Mouse (Mus musculus): ENCODE measurements around the gene Cep57l1. TPM values are rescaled to one million over a fixed set of nuclear protein-coding genes. Genes with fewer than 3 reads are reported as not detected.
"Not testable (repeated sequence)": the region's sequence is repeated elsewhere in the genome, so short reads cannot be mapped to it uniquely, and the experiment has no call there.

The Cep57l1 gene
- polyA plus RNA-seq, 1 experiment from 2014 or later = 22.1 TPM

DNA sequence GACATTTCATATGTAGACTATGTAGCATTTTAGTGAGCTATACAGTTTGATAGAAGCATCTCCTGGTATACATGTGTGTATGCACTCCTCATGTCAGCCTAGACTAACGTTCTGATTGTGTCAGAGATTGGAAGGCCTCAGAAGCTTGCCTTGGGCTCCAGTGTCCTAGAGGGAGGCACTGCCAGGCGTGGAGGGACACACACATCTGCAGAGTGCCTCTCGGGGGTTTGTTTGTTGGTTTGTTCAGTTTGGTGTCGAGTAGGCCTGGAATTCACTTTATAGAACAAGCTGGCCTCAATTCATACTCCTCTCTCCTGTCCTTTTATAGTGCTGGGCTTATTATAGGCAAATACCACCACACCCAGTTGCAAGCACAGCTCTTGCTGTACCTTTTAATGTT lies 16.3 kb upstream of the Cep57l1 start:
- no peaks in the 10 kb centered on the region for H3K27me3 ChIP-seq (replicated peaks)
- no peaks in the 10 kb centered on the region for H3K4me1 ChIP-seq
- no peak for ATAC-seq (ENCODE audit: insufficient read depth, low FRiP score, low read depth)
- no peaks in the 10 kb centered on the region for H3K36me3 ChIP-seq
- no peak overlapping the region for H3K4me3 ChIP-seq (replicated peaks)
- H3K4me2 ChIP-seq = no peak overlapping the region
- 84% methylated on average over 4 of the region's 4 CpGs for WGBS
- H3K27ac ChIP-seq = no peak overlapping the region
- H3K9me3 ChIP-seq = no peaks in the 10 kb centered on the region
- no peak overlapping the region for H3K9ac ChIP-seq

DNA sequence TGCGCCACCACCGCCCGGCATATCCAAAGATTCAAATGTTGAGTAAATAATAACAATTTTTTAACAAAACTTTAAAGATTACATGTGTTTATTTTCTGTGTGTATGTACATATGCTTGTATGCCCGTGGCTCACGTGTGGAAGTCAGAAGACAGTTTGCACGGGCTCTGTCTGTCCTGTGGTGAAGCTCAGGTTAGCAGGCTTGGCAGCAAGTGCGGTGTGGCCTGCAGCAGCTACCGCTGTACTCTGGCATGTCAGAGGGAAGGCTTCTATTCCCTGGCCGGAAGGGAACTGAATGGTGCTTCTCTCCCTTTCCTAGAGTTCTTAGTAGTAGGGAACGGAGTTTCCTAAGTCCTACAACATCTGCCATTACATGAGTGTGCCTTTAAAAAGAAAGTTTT lies 15.4 kb upstream of the Cep57l1 start:
- no peaks in the 10 kb centered on the region for H3K4me1 ChIP-seq
- no peak overlapping the region for H3K9ac ChIP-seq
- H3K4me3 ChIP-seq (replicated peaks) = no peak overlapping the region
- H3K9me3 ChIP-seq = no peaks in the 10 kb centered on the region
- no peak overlapping the region for H3K27ac ChIP-seq
- no peak for ATAC-seq (ENCODE audit: insufficient read depth, low FRiP score, low read depth)
- no peak overlapping the region for H3K4me2 ChIP-seq
- 85% methylated on average over 10 of the region's 10 CpGs for WGBS
- H3K36me3 ChIP-seq = no peaks in the 10 kb centered on the region
- no peaks in the 10 kb centered on the region for H3K27me3 ChIP-seq (replicated peaks)

DNA sequence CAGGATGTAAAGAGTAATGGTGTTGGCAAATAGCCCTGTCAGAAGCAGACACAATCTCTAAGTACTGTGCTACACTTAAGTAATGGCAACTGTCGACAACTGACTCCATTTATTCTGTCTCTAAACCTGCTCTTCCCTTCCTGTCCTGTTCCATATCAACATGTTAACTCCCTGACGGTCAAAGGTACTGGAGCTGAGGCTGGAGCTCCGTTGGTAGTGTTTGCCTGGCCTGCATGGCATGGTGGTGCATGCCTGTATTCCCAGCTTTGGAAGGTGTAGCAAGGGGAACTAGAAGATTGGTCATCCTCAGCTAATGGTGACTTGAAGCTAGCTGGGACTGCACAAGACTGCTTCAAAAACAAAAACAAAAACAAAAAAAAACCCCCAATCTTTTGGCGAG lies 14.2 kb upstream of the Cep57l1 start:
- H3K9ac ChIP-seq = no peak overlapping the region
- no peaks in the 10 kb centered on the region for H3K4me1 ChIP-seq
- H3K4me3 ChIP-seq (replicated peaks) = no peak overlapping the region
- no peaks in the 10 kb centered on the region for H3K27me3 ChIP-seq (replicated peaks)
- 58% methylated on average over 4 of the region's 4 CpGs for WGBS
- no peak overlapping the region for H3K27ac ChIP-seq
- no peaks in the 10 kb centered on the region for H3K9me3 ChIP-seq
- ATAC-seq (ENCODE audit: insufficient read depth, low FRiP score, low read depth) = no peak
- no peak overlapping the region for H3K4me2 ChIP-seq
- H3K36me3 ChIP-seq = no peaks in the 10 kb centered on the region

DNA sequence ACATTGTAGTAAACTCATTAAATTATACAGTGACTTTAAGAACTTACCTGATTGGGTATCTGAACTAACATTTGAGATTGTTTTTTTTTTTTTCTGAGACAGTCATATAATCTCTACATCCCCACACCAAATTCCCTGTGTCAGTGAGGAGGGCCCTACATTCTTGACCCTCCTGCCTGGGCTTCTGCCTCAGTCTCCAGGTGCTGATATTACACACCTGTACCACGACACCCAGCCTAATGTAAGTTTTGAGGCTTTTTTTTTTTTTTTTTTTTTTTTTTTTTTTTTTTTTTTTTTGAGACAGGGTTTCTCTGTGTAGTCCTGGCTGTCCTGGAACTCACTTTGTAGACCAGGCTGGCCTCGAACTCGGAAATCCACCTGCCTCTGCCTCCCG lies 13.6 kb upstream of the Cep57l1 start:
- WGBS = 93% methylated on average over 4 of the region's 4 CpGs
- not testable (repeated sequence) for H3K27ac ChIP-seq; H3K4me3 ChIP-seq (replicated peaks); H3K36me3 ChIP-seq; H3K9me3 ChIP-seq; H3K9ac ChIP-seq; H3K4me2 ChIP-seq; H3K4me1 ChIP-seq; H3K27me3 ChIP-seq (replicated peaks); ATAC-seq (ENCODE audit: insufficient read depth, low FRiP score, low read depth)

DNA sequence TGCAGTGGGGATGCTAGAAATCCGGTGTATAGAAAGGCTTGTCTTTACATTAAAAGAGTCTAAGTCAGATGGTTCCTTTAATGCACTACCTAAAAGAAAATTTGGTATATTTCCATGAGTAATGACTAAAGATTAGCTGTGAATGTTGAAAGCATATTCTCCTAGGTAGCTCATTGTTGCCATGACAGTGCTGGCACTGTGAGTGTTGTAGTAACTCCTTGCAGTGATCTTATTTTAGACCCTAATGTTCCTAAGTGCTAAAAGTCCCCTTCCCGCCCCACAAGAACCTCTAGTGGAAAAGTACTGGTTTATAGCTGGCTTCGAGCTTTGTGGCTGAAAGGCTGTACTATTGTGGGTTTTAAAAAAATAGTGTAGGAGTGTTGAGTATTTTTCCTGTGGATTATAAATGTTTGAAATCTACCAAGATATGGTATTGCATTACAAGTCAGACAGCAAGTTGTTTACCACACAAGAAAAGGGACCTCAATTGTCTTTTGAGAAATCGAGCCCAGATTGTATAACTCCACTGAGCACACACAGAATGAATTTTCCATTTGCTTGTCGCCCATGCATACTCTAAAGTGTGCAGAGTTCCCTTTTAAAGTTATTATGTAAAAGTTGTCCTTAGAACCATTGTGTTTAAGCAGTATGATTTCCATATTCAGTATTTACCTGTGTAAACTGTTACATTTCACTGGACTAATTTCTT lies 13.1 kb upstream of the Cep57l1 start:
- Histone ChIP-seq H3K4me1 (no peaks in the 10 kb centered on the region), H3K9me3 (no peaks in the 10 kb centered on the region), H3K9ac (no peak overlapping the region), H3K4me3 (replicated peaks) (no peak overlapping the region), H3K4me2 (no peak overlapping the region), H3K27me3 (replicated peaks) (no peaks in the 10 kb centered on the region), H3K36me3 (no peaks in the 10 kb centered on the region), H3K27ac (no peak overlapping the region)
- WGBS = 76% methylated on average over 5 of the region's 5 CpGs
- ATAC-seq (ENCODE audit: insufficient read depth, low FRiP score, low read depth) = no peak

DNA sequence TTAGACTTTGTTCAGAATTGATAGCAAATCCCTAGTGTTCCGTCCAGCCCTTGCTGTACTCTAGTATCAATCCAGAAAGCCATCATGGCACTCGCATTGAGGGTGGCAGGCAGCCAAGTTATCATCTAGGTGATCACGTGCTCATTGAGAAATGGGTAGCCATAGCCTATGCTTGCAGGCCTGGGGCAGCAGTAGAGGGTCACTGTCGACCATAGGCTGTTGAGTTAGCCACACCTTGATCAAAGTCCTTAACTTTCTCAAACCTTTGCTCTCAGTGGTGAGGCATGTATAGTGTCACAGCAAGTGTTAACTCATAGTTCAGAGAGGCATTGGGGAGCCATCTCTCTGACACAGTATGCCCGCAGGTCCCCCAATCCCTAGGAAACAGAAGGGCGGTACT lies 11.5 kb upstream of the Cep57l1 start:
- Histone ChIP-seq H3K4me3 (replicated peaks) (no peak overlapping the region), H3K27me3 (replicated peaks) (no peaks in the 10 kb centered on the region), H3K9me3 (no peaks in the 10 kb centered on the region), H3K9ac (no peak overlapping the region), H3K4me2 (no peak overlapping the region), H3K4me1 (no peaks in the 10 kb centered on the region), H3K27ac (no peak overlapping the region), H3K36me3 (no peaks in the 10 kb centered on the region)
- 91% methylated on average over 6 of the region's 6 CpGs for WGBS
- no peak for ATAC-seq (ENCODE audit: insufficient read depth, low FRiP score, low read depth)

DNA sequence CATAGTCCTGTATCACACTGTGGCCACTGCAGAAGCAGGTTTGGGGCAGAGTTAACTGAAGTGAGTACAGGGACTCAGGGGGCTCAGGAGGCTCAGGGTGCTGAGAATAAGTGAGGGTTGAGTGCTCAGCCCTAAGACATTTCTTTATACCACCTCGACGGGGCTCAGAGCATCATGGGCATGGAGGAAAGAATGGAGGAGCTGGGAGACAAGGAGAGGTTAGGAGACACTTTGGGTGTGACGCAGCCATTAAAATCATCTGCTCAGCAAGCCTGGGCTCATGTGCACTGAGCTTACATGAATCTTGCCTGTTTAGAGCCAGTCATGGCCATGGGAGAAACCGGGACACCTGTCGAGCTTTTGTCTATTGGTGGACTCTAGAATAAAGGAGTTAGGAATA lies 10.7 kb upstream of the Cep57l1 start:
- no peaks in the 10 kb centered on the region for H3K27me3 ChIP-seq (replicated peaks)
- H3K27ac ChIP-seq = no peak overlapping the region
- no peak overlapping the region for H3K9ac ChIP-seq
- no peak for ATAC-seq (ENCODE audit: insufficient read depth, low FRiP score, low read depth)
- H3K36me3 ChIP-seq = no peaks in the 10 kb centered on the region
- no peaks in the 10 kb centered on the region for H3K9me3 ChIP-seq
- H3K4me1 ChIP-seq = no peaks in the 10 kb centered on the region
- WGBS = 95% methylated on average over 5 of the region's 5 CpGs
- H3K4me2 ChIP-seq = no peak overlapping the region
- no peak overlapping the region for H3K4me3 ChIP-seq (replicated peaks)

DNA sequence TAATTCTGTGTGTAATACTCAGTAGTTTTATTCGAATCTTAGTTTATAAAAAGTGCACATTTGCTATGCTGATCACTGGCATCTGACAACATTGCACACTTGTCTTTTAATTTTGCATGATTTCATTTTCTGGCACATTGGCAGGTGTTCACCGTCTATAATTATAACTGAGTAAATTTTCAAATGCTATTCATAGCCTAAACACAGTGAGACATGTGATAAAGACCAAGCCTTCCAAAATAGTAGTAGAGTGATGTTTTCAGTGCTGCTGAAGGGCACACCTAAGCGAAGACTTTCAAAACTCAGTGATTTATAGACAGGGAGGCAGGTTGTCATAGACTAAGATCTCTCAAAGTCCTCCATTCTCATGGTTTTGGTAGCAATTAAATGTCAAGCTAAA lies 9.6 kb upstream of the Cep57l1 start:
- no peak overlapping the region for H3K4me2 ChIP-seq
- H3K9me3 ChIP-seq = no peaks in the 10 kb centered on the region
- H3K27ac ChIP-seq = no peak overlapping the region
- H3K9ac ChIP-seq = no peak overlapping the region
- no peaks in the 10 kb centered on the region for H3K36me3 ChIP-seq
- ATAC-seq (ENCODE audit: insufficient read depth, low FRiP score, low read depth) = no peak
- no peaks in the 10 kb centered on the region for H3K27me3 ChIP-seq (replicated peaks)
- H3K4me1 ChIP-seq = 0 out of 2 replicates have a peak, but pooled peaks cover under 1% of the 10 kb centered on the region
- WGBS = 68% methylated on average over 3 of the region's 3 CpGs
- H3K4me3 ChIP-seq (replicated peaks) = no peak overlapping the region

DNA sequence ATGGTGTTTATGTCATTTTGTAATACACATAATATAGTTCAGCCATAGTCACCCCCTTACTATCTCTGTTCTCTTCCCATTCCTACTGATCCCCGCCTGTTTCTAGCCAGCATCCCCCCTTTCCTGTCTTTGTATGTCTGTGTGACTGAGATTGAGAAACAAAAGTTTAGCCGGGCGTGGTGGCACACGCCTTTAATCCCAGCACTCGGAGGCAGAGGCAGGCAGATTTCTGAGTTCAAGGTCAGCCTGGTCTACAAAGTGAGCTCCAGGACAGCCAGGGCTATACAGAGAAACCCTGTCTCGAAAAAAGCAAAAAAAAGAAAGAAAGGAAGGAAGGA lies 9.0 kb upstream of the Cep57l1 start:
- H3K9me3 ChIP-seq; H3K4me2 ChIP-seq; H3K9ac ChIP-seq; H3K27me3 ChIP-seq (replicated peaks); ATAC-seq (ENCODE audit: insufficient read depth, low FRiP score, low read depth); H3K4me1 ChIP-seq; H3K4me3 ChIP-seq (replicated peaks); H3K27ac ChIP-seq; H3K36me3 ChIP-seq: not testable (repeated sequence)
- 88% methylated on average over 6 of the region's 6 CpGs for WGBS

DNA sequence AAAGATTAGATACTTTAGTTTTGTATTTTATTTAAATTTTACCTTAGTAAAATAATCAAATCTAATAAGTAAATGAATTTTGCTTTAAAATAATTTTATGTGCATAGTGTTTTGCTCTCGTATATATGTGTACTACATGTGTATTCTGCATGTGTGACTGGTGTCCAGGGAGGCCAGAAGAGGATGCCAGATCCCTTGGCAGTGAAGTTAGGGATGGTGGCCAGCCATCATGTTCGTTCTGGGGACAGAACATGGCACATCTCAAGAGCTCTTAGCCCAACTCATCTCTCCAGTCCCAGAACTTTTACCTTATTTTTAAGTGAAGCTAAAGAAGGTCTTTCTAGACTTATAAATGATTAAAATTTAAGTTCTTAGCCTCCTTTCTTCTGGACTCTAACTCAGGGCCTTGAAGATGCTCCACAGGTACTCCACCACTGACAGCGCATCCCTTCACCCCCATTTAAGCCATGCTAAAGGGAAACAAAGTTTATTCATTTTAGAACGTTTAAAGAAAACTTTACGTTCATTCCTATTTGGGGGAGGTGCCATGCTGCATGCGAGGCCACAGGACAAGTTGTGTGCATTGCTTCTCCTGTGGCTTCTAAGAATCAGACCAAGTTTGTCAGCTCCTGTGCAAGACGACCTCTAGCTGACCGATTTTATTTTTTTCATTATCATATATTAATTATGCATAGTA lies 8.5 kb upstream of the Cep57l1 start:
- peaks cover 5% of the 10 kb centered on the region; the same call in 1 of the 2 replicates for H3K4me1 ChIP-seq
- H3K9me3 ChIP-seq = no peaks in the 10 kb centered on the region
- H3K4me2 ChIP-seq = no peak overlapping the region
- H3K27ac ChIP-seq = no peak overlapping the region
- no peaks in the 10 kb centered on the region for H3K36me3 ChIP-seq
- no peak overlapping the region for H3K9ac ChIP-seq
- no peak overlapping the region for H3K4me3 ChIP-seq (replicated peaks)
- no peaks in the 10 kb centered on the region for H3K27me3 ChIP-seq (replicated peaks)
- ATAC-seq (ENCODE audit: insufficient read depth, low FRiP score, low read depth) = no peak
- WGBS = 87% methylated on average over 8 of the region's 8 CpGs

DNA sequence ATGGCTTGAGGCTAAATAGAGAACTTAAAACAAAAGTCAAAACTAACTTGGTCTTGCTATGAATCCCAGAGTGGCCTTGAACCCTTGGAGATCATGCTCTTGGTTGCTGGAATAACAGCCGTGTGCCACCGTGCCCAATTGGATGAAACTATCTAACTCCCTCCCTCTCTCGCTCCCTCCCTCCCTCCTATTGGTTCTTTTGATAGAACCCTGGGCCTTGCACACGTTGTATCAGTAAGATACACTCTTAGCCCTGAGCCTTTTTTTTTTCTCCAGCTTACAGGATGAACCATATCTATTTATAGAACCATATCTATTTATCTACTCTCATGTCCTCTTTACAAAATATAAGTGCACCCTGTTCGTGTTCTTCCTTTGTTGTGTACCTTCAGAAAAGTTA lies 6.8 kb upstream of the Cep57l1 start:
- no peak overlapping the region for H3K9ac ChIP-seq
- 77% methylated on average over 5 of the region's 5 CpGs for WGBS
- H3K4me2 ChIP-seq = no peak overlapping the region
- ATAC-seq (ENCODE audit: insufficient read depth, low FRiP score, low read depth) = no peak
- no peaks in the 10 kb centered on the region for H3K36me3 ChIP-seq
- no peaks in the 10 kb centered on the region for H3K9me3 ChIP-seq
- H3K27ac ChIP-seq = no peak overlapping the region
- no peaks in the 10 kb centered on the region for H3K27me3 ChIP-seq (replicated peaks)
- H3K4me1 ChIP-seq = peaks cover 7% of the 10 kb centered on the region; the same call in 1 of the 2 replicates
- no peak overlapping the region for H3K4me3 ChIP-seq (replicated peaks)

DNA sequence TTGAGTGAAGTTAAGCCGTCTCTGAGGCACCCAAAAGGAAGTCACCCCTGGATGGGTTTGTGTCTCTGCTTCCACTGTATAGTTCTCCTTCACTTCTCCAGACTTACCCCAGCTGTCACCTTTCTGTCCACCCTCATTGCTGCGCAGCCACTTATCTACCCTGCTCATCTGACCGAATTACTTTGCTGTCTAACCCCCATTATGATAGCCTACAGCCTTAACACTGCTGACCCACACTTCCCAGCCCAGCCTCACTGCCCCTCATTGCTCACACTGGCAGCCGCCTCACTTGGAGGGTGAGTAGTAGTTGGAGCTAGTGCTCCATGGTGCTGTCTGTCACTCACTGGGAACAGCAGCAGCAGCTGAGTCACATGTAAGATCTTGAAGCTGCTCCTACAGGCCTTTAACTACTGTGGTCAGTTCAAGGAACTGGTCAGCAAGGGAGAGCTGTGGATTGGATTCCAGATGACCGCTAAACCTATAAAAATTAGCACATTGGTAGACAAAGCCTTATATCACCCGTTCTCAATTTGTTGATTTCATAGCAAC lies 4.7 kb upstream of the Cep57l1 start:
- WGBS = 78% methylated on average over 6 of the region's 6 CpGs

More for the DNA sequence above, 4.7 kb upstream of the Cep57l1 start:
- no peaks in the 10 kb centered on the region for H3K9me3 ChIP-seq
- H3K27me3 ChIP-seq (replicated peaks) = no peaks in the 10 kb centered on the region
- H3K9ac ChIP-seq = no peak overlapping the region
- no peaks in the 10 kb centered on the region for H3K36me3 ChIP-seq
- H3K4me3 ChIP-seq (replicated peaks) = no peak overlapping the region
- peaks cover 7% of the 10 kb centered on the region; the same call in 1 of the 2 replicates for H3K4me1 ChIP-seq
- no peak for ATAC-seq (ENCODE audit: insufficient read depth, low FRiP score, low read depth)
- H3K4me2 ChIP-seq = no peak overlapping the region
- no peak overlapping the region for H3K27ac ChIP-seq

Data from stomach, embryonic 15.5 days (tissue).